Mouse (Mus musculus): ENCODE data around the gene Acox1.

Acox1 gene

DNA sequence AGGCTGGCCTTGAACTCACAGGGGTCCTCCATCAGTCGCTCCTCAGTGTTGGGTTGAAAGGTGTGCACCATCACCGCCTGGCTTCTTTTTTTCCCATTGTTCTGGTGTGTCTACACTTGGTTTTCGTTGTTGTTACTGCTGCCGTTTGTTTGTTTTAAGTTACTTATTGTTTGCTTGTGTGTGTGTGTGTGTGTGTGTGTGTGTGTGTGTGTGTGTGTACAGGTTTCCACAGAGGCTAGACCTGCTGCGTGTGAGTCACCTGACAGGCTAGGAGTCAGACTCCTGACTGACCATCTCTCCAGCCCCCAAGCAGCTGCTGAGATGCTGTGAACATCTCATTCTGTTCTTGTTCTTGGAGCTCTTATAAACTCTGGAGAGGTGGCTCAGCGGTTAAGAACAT is 14.0 kb upstream of the Acox1 start:
- DNase-seq (ENCODE audit: low read depth, low spot score), result no peak

- DNase-seq (ENCODE audit: low read depth, low spot score), result no peak
These were observed 11.9 kb upstream of the Acox1 start for GRCm38 (mm10) chr11:116210696-116211095.

DNA sequence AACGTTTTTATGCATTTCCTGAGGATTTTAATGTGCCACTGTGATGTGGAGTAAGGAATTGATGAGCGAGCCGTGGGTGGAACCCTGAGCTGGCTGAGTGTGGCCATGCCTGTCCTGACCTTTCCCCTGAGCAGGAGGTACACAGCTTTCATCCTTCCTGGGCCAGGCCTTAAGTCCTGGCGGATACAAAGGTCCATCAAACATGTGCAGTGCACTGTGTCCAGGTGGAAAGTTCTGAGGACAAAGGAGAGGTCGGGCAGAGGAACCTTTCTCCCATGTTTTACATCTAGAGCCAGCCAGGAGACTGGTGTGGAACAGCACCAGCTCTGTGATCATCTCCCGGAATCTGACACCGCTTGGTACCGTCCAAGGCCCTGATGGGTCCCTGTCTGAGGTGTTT is 10.4 kb upstream of the Acox1 start:
- no peak for DNase-seq (ENCODE audit: low read depth, low spot score)

DNA sequence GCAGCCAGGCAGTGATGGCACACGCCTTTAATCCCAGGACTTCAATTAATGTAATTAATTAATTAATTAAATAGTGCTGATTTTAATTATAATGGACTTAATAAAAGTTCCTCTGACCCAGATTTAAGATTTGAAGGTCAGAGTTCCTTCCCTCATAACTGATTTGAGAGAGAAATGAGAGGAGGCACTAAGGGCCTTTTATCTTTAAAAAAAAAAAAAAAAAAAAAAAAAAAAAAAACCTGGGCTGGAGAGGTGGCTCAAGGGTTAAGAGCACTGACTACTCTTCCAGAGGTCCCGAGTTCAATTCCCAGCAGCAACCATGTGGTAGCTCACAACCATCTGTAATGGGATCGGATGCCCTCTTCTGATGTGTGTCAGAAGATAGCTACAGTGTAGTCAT is 9.8 kb upstream of the Acox1 start:
- no peak for DNase-seq (ENCODE audit: low read depth, low spot score)

GRCm38 (mm10) chr11:116206678-116207077 is 7.8 kb upstream of the Acox1 start:
- DNase-seq (ENCODE audit: low read depth, low spot score), result no peak

GRCm38 (mm10) chr11:116203150-116203549 is 4.3 kb upstream of the Acox1 start:
- DNase-seq (ENCODE audit: low read depth, low spot score), result no peak

DNA sequence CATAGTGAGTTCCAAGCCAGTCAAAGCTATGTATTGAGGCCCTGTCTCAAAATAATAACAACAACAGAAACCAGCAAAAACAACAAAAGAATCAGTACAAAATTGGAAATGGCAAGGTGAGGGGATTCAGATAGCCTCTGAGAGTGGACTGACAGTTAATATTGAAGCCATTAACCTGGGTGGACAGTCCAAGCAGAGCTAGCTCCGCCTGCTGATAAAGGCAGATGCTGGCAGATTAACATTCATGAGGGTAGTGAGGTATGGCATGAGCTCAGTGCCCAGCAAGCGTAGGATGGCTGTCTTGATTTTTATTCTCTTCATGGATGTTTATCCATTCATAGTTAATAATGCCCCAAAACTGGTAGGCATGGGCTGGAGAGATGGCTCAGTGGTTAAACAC is 2.3 kb upstream of the Acox1 start:
- DNase-seq (ENCODE audit: low read depth, low spot score), result no peak

- no peak for DNase-seq (ENCODE audit: low read depth, low spot score)
These were observed 713 bp downstream of the Acox1 start for GRCm38 (mm10) chr11:116198132-116198531.

DNA sequence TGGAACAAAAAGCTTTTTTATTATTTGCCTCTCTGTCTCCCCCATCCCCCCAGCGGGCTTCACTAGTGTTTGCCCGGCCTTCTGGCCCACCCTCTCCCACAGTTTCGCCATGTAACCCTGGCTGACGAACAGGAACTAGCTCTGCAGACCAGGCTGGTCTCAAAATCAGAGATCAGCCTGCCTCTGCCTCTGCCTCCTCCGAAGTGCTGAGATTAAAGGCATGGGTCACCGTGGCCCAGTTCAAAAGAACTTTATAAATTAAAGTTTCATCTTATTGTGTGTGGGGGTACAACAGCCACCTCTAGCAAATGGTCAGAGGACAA is 1.3 kb downstream of the Acox1 start:
- no peak for DNase-seq (ENCODE audit: low read depth, low spot score)

DNA sequence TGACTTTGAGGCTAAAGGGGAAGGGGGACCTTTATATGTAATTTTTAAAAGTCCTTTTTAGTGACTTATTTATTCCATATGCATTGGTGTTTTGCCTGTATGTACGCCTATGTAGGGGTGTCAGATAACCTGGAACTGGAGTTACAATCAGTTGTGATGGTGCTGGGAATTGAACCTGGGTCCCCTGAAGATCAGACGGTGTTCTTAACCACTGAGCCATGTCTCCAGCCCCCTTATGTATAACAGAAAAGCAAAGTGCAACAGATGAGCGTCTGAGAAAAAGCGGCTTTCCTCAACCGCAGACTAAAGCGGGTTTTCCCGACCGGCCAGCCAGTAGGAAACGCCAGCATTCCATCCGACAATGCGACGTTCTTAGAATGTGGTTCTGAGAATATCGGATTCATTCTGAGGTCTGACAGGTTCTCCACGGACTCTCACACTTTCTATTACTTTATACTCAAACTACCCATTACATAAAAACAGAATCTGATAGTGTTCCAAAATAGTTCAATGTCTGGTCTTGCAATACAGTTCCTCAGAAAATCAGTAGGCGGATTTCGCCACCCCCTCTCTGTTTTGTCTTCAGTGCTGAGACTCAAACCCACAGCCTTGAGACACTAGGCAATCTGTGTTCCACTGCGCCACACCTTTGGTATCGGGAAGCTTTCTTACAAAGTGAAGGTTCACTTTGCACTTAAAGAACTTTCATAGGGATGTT is 1.8 kb downstream of the Acox1 start:
- DNase-seq (ENCODE audit: low read depth, low spot score), result no peak

- DNase-seq (ENCODE audit: low read depth, low spot score), result no peak
These were observed 2.5 kb downstream of the Acox1 start for GRCm38 (mm10) chr11:116196336-116196735.

DNA sequence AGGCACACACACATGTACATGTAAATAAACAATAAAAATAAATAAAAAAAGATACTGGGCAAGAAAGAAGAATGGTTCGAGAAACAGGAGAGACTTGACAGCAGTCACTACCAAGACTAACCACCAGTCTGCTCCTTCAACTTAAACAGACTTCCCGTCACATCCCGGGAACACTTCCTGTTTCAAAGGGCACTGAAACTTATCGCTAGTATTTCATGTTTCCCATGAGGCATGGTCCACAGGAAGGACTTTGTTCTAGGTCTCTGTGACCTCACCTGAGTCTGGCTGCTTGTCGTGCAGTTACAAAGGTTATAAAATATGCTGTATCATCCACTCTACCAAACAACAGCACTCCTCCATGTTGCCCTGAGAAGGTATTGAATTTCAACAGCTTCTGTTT is 3.6 kb downstream of the Acox1 start:
- no peak for DNase-seq (ENCODE audit: low read depth, low spot score)

DNA sequence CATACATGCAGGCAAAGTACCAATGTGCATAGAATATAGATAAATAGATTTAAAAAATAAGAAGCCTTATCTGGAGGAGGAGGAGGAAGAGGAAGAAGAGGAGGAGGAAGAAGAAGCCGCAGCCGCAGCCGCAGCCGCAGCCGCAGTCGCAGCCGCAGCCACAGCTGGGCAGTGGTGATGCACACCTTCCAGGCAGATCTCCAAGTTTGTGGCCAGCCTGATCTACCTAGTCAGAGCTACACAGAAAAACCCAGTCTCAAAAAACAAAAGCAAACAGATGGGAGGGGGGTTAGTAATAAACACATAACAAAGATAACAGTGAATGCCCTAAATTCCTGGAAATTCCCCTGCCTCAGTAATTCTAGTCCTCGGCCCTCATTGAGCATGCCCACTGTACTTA is 4.2 kb downstream of the Acox1 start:
- no peak for DNase-seq (ENCODE audit: low read depth, low spot score)

- no peak for DNase-seq (ENCODE audit: low read depth, low spot score)
These were observed 11.5 kb downstream of the Acox1 start for GRCm38 (mm10) chr11:116187226-116187930.

DNA sequence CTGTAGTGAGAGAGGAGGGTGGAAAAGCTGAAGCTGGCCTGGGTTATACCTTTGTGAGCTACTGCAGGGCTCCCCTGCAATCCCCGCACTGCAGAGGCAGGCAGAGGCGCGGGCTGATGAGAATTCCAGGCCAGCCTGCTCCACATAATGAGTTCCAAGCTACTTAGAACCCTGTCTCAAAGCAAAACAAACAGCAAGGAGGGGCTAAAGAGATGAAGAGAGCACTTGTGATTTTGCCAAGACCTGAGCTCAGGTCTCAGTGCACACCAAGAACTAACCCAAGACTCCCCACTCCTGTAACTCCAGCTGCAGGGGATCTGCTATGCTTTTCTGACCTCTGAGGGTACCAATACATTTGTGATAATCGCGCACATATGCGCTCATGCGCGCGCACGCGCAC is 12.5 kb downstream of the Acox1 start:
- DNase-seq (ENCODE audit: low read depth, low spot score), result no peak

DNA sequence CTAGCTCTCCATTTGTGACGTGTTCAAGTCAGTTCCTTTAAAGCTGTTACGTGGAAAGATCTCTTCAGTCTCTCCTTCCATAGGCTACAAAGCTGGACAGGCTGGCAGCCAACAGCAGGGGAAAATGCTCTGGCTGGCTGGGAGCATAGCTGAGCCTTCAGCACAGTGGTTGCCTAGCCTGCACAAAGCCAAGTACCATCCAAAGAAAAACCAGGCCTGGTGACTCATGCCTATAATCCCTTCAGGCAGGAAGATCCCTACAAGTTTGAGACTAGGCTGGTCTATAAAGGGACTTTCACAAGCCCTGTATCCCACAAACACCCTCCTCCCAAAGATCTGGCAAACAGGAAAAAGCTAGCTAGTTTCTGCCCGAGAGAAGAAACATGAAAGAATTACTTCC is 13.0 kb downstream of the Acox1 start:
- DNase-seq (ENCODE audit: low read depth, low spot score), result no peak

- no peak for DNase-seq (ENCODE audit: low read depth, low spot score)
These were observed 20.3 kb downstream of the Acox1 start for GRCm38 (mm10) chr11:116178411-116179121.

DNA sequence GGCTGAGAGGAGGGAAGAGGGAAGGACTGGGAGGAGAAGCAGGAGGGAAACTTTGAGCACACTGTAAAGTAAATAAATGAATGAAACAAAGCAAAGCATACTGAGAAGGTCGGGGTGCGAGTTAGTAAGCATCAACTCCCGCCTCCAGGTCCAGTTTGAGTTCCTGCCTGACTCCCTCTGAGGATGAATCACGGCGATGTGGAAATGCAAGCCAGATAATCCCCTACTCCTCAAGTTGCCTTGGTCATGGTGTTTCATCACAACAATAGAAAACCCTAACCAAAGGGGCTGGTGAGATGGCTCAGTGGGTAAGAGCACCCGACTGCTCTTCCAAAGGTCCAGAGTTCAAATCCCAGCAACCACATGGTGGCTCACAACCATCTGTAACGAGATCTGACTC is 22.8 kb downstream of the Acox1 start:
- no peak for DNase-seq (ENCODE audit: low read depth, low spot score)

DNA sequence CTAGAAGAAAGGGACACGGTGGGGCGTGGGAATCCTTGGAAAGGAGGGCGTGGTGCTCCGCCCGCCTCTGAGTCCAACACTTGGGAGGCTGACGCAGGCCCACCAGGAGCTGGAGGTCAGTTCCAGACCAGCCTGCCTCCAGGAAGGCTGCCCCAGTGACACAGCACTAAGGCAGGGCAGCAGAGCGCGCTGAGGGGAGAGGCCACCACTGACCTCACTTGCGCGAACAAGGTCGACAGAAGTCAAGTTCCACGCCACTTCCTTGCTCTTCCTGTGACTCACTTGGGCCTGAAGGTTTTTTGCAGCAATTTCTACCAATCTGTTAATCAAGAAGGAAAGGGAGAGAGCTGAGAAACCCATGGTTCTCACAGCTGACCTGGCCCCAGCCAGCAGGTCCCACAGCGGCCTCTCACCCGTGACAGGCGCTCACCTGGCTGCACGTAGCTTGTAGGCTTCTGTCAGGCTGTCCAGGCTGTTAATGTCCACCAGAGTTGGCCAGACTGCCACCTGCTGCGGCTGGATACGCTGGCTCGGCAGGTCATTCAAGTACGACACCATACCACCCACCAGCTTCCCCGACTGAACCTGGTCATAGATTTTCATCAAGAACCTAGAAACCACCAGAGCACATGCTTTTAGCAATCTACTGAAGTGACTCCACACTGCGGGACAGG is 23.9 kb downstream of the Acox1 start:
- DNase-seq (ENCODE audit: low read depth, low spot score), result no peak

GRCm38 (mm10) chr11:116171959-116172358 is 26.9 kb downstream of the Acox1 start:
- DNase-seq (ENCODE audit: low read depth, low spot score), result no peak

- no peak for DNase-seq (ENCODE audit: low read depth, low spot score)
These were observed 28.6 kb downstream of the Acox1 start for GRCm38 (mm10) chr11:116170003-116170800.

DNA sequence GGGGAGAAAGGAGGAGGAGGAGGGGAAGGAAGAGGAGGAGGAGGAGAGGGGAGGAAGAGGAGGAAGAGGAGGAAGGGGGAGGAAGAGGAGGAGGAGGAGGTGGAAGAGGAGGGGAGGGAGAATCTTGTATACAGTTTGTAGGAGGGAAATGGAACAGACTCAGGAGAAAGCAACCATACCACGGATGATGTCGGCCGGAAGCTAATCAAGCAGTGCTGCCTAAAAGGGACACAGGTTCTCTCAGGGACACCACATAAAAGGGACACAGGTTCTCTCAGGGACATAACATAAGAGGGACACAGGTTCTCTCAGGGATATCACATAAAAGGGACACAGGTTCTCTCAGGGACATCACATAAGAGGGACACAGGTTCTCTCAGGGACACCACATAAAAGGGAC is 29.6 kb downstream of the Acox1 start:
- no peak for DNase-seq (ENCODE audit: low read depth, low spot score)

Data from forelimb bud, embryonic 11.5 days (tissue).